Mouse (Mus musculus) cortical plate, adult 2 months (tissue): ENCODE data around the gene Ppil2. TPM values are rescaled to one million over a fixed set of nuclear protein-coding genes. Genes with fewer than 3 reads are reported as not detected.

Experiments
- H3K27ac ChIP-seq: fragments of 200-500 bp; 2 replicates; pipeline ENCODE4 v1.5.1; 2012; ENCODE audit warnings: low read length, control low read depth, inconsistent platforms; ENCODE audit not compliant: insufficient read depth
- H3K4me1 ChIP-seq: fragments of 200-500 bp; 2 replicates; pipeline ENCODE4 v1.6.1; 2011; ENCODE audit warnings: low read length; ENCODE audit not compliant: control insufficient read depth, insufficient read depth
- H3K4me3 ChIP-seq: fragments of 200-500 bp; 2 replicates; pipeline ENCODE4 v1.5.1; 2011; ENCODE audit warnings: mild to moderate bottlenecking, low read length, control low read depth; ENCODE audit not compliant: insufficient read depth
- CTCF ChIP-seq: fragments of 200-500 bp; IDR thresholded peaks from 2 replicates; pipeline ENCODE4 v1.5.1; 2011; ENCODE audit warnings: mild to moderate bottlenecking, control low read depth, low read length; ENCODE audit not compliant: insufficient read depth; ENCODE audit errors: extremely low read depth
- POLR2A ChIP-seq: fragments of 200-500 bp; IDR thresholded peaks from 2 replicates; pipeline ENCODE4 v1.6.1; 2011; ENCODE audit warnings: mild to moderate bottlenecking, low read length, control low read depth; ENCODE audit not compliant: insufficient read depth; ENCODE audit errors: extremely low read depth
- polyA plus RNA-seq: library from polyadenylated mRNA; depleted of rRNA; stranded (reverse); fragments of >200 nt; gene quantifications from 2 replicates; pipeline ENCODE4 v1.2.3, GENCODE M21; 2012; rRNA removed

Gene Ppil2
- polyA plus RNA-seq, 1 experiment: 108 TPM

DNA sequence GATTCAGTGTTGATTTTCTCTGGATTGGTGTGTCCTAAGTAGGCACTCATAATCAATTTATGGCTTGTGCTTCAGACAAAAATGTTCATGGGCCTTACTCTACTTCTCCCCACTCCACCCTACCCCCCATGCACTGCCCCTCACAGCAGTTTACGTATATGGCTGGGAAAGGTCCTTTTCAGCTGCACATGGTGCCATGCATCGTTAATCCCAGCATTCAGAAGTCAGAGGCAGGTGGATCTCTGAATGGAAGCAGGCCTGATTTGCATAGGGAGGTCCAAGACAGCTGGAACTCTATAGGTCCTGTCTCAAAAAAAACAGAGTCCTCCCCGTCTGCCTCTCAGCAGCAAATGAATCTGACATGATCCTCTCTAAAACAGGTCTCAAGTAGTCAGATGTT lies 65.8 kb downstream of the Ppil2 start:
- Histone ChIP-seq H3K4me3 (no peak overlapping the region), H3K27ac (no peak overlapping the region), H3K4me1 (peaks cover 16% of the 10 kb centered on the region)
- TF ChIP-seq CTCF (no peak), POLR2A (no peak)

DNA sequence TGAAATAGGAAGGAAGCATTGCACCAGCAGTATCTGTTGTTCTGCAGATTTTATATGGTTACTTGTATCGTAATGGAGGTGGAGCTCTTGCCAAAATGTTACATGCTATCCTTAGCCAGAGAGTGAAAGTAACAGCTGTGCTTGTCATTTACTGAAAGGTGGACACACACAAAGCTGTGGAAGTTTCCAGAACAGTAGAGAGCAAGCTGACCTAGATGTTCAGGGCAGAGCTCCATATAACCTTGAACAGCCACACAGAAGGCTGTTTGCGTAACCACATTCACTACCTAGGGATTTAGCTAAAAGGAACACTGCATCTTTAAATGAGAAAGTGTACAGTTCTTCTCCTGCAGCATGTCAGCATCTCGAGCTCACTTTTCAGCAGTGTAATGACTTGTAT lies 66.7 kb downstream of the Ppil2 start:
- Histone ChIP-seq H3K4me3 (no peak overlapping the region), H3K27ac (peak overlapping the region; percentile 85), H3K4me1 (peaks cover 16% of the 10 kb centered on the region)
- TF ChIP-seq POLR2A (no peak), CTCF (no peak)

GRCm38 (mm10) chr16:17041417-17041816 lies 69.6 kb downstream of the Ppil2 start:
- peaks cover 12% of the 10 kb centered on the region for H3K4me1 ChIP-seq
- TF ChIP-seq CTCF (no peak), POLR2A (no peak)
- H3K4me3 ChIP-seq: no peak overlapping the region
- H3K27ac ChIP-seq: no peak overlapping the region

DNA sequence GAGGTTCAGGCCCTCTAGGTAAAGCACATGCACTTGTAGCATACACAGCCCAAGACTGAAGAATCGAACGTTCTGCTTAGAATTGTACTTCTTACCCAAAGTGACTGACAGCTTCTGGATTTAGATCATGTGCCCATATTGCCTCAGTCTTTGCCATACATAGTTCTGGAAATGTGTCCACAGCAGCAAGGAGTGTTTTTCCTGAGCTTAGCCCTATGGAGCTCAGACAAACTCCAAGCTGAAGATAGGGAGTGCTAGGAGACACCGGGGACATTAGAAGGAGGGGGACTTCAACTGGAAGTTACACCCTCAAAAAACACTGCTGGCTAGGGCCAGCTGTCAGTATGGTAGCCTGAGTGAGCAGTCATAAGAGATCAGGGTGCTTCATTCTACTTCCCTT lies 70.3 kb downstream of the Ppil2 start:
- H3K4me3 ChIP-seq: no peak overlapping the region
- H3K27ac ChIP-seq: no peak overlapping the region
- H3K4me1 ChIP-seq: peaks cover 10% of the 10 kb centered on the region
- TF ChIP-seq CTCF: no peak
- no peak for TF ChIP-seq POLR2A

Other genes with a start within 250 kb of the Ppil2 start
- gene Igll1, start 247.3 kb downstream of the Ppil2 start, polyA plus RNA-seq: not detected in 2 replicates
- gene Top3b, start 240.5 kb downstream of the Ppil2 start, polyA plus RNA-seq: 81.7 and 86.5 TPM in 2 replicates
- gene Vpreb1, start 240.4 kb downstream of the Ppil2 start, polyA plus RNA-seq: 0.38 and 0.47 TPM in 2 replicates
- gene Ppm1f, start 214.8 kb downstream of the Ppil2 start, polyA plus RNA-seq: 41.7 and 43.9 TPM in 2 replicates
- 291 and 296 TPM in 2 replicates for gene Mapk1, start 127.9 kb downstream of the Ppil2 start, polyA plus RNA-seq
- gene Ypel1, start 41.6 kb downstream of the Ppil2 start, polyA plus RNA-seq: 32.6 and 33.0 TPM in 2 replicates
- 1.8 and 2.5 TPM in 2 replicates for gene 2610318N02Rik, start 13.9 kb upstream of the Ppil2 start, polyA plus RNA-seq
- gene Sdf2l1, start 21.1 kb upstream of the Ppil2 start, polyA plus RNA-seq: 16.7 and 18.4 TPM in 2 replicates
- 30.5 and 30.6 TPM in 2 replicates for gene Ydjc, start 33.4 kb upstream of the Ppil2 start, polyA plus RNA-seq
- 5.6 and 6.3 TPM in 2 replicates for gene Ccdc116, start 36.0 kb upstream of the Ppil2 start, polyA plus RNA-seq
- 124 and 129 TPM in 2 replicates for gene Ube2l3, start 91.4 kb upstream of the Ppil2 start, polyA plus RNA-seq
- gene Rimbp3, start 97.3 kb upstream of the Ppil2 start, polyA plus RNA-seq: 0.63 and 1.0 TPM in 2 replicates
- 5.7 and 6.0 TPM in 2 replicates for gene Hic2, start 122.3 kb upstream of the Ppil2 start, polyA plus RNA-seq
- 315 and 327 TPM in 2 replicates for gene Tmem191c, start 164.8 kb upstream of the Ppil2 start, polyA plus RNA-seq
- 3.8 TPM in 2 replicates for gene Serpind1, start 220.1 kb upstream of the Ppil2 start, polyA plus RNA-seq